Mouse (Mus musculus) hindbrain, embryonic 10.5 days (tissue): ENCODE results near the gene Cald1. TPM values are rescaled to one million over a fixed set of nuclear protein-coding genes. Genes with fewer than 3 reads are reported as not detected.

Experiments
- DNase-seq: peaks from one replicate; pipeline ENCODE4 v3.0.0-alpha.2; 2017; ENCODE audit warnings: low spot score
- H3K27ac ChIP-seq: fragments of 300-500 bp; sonication (generic); 2 replicates; pipeline ENCODE4 v1.5.1; 2016; ENCODE audit warnings: mild to moderate bottlenecking, moderate library complexity
- H3K27me3 ChIP-seq: fragments of 300-500 bp; sonication (generic); 2 replicates; pipeline ENCODE4 v1.6.1; 2016; ENCODE audit warnings: mild to moderate bottlenecking; ENCODE audit not compliant: poor library complexity, insufficient read depth, severe bottlenecking
- H3K36me3 ChIP-seq: fragments of 300-500 bp; sonication (generic); 2 replicates; pipeline ENCODE4 v1.6.1; 2016; ENCODE audit warnings: mild to moderate bottlenecking, moderate library complexity
- H3K4me1 ChIP-seq: fragments of 300-500 bp; sonication (generic); replicated peaks from 2 replicates; pipeline ENCODE4 v1.6.1; 2016; ENCODE audit warnings: mild to moderate bottlenecking
- H3K4me3 ChIP-seq: fragments of 300-500 bp; sonication (generic); 2 replicates; pipeline ENCODE4 v1.5.1; 2016; ENCODE audit warnings: mild to moderate bottlenecking, moderate library complexity
- H3K9me3 ChIP-seq: fragments of 300-500 bp; sonication (generic); 2 replicates; pipeline ENCODE4 v1.6.1; 2016; ENCODE audit warnings: mild to moderate bottlenecking, moderate library complexity
- WGBS: fragments of 180-500 bp; shearing (Covaris S2); methylation state at CpG from one replicate; pipeline ENCODE4 v1.1.7; 2016; 5-methylcytosine and 5-hydroxymethylcytosine counted together
- polyA plus RNA-seq: library from polyadenylated mRNA; unstranded; fragments of >200 nt; fragmentation: Nextera tagmentation; extraction: Ambion mirVana; gene quantifications from 2 replicates; pipeline ENCODE4 v1.2.1, GENCODE M21; 2016

The Cald1 gene
- polyA plus RNA-seq, 1 experiment from 2014 or later = 117 TPM

GRCm38 (mm10) chr6:34716888-34717635 lies 118.8 kb downstream of the Cald1 start:
- H3K36me3 ChIP-seq = no peaks in the 10 kb centered on the region
- H3K27ac ChIP-seq = peak overlapping the region; percentile 50
- H3K4me1 ChIP-seq = peaks cover 42% of the 10 kb centered on the region
- no peaks in the 10 kb centered on the region for H3K9me3 ChIP-seq
- WGBS = 27% methylated on average over 3 of the region's 3 CpGs
- DNase-seq = peak; percentile 9
- H3K27me3 ChIP-seq = no peaks in the 10 kb centered on the region
- no peak overlapping the region for H3K4me3 ChIP-seq

DNA sequence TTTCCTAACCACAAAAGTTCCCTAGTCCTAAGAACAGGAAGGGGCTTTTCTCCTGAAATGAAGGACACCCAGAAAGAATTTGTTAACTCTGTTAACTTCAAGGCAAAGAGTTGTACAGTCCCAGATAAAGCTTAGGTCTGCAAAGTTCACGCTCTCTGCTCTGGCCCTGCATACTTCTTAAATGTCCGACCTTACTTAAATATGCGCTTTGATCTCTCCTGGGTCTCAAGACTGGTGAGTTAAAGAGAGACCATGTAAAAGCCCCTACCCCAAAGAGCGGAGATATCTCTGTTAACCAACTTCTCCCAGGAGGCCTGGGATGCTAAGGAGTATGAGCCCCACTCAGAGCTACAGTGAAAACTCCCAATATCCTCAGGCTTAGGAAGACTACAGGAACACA lies 119.4 kb downstream of the Cald1 start:
- Histone ChIP-seq H3K36me3 (no peaks in the 10 kb centered on the region), H3K9me3 (no peaks in the 10 kb centered on the region), H3K4me1 (peaks cover 43% of the 10 kb centered on the region), H3K27ac (no peak overlapping the region), H3K27me3 (no peaks in the 10 kb centered on the region), H3K4me3 (no peak overlapping the region)
- WGBS = 72% methylated on average over 4 of the region's 4 CpGs
- no peak for DNase-seq

DNA sequence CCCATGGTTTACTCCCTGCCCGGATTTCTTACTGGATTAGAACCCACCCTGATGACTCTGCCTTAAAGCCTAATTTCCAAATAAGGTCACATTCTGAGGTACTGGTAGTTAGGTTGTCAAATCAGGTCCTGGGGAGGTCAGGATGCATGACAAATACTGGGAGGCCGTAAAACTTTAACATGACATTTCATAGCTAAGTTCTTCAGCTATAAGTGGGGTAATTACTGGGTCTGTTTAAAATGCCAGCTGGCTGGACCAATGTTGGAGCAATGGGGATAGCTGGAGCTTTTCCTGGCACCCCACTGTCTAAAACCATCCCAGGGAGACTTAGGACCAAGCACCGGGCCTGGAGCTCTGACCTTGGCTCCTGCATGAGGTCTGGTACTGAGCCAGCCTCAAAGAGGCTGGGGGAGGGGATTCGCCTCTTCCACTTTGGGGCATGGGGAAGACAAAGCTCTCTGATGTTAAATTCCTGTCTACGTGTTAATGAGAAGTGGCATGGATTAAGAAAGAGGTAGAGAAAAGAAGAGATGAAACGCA lies 120.9 kb downstream of the Cald1 start:
- Histone ChIP-seq H3K9me3 (peaks cover 1% of the 10 kb centered on the region; the same call in 1 of the 2 replicates), H3K27me3 (no peaks in the 10 kb centered on the region), H3K36me3 (0 out of 2 replicates have a peak, but pooled peaks cover 2% of the 10 kb centered on the region), H3K27ac (no peak overlapping the region), H3K4me1 (peaks cover 34% of the 10 kb centered on the region), H3K4me3 (no peak overlapping the region)
- WGBS = 69% methylated on average over 6 of the region's 6 CpGs
- DNase-seq = no peak

DNA sequence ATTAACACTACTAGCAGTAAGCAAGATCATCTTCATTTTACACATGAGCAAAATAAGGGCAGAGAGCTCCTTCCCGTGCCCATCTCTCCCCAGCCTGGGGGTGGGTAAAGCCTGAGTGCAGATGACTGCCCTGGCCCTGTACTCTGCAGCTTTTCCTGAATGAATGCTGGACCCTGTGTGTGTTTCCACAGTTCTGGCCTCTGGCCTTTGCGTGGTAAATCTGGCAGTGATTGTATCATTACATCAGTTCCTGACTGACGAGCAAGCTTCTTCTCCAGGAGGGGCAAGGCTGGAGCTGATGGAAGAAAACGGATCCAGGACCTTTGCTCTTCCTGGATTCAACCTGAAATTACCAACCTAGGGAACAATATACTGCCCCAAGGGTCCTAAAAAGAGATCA lies 122.1 kb downstream of the Cald1 start:
- H3K27me3 ChIP-seq = no peaks in the 10 kb centered on the region
- H3K27ac ChIP-seq = no peak overlapping the region
- DNase-seq = no peak
- peaks cover 34% of the 10 kb centered on the region for H3K4me1 ChIP-seq
- H3K36me3 ChIP-seq = peaks cover 8% of the 10 kb centered on the region; the same call in 1 of the 2 replicates
- H3K4me3 ChIP-seq = no peak overlapping the region
- 79% methylated on average over 4 of the region's 4 CpGs for WGBS
- H3K9me3 ChIP-seq = peaks cover 7% of the 10 kb centered on the region

- no peak overlapping the region for H3K4me3 ChIP-seq
- 82% methylated on average over 6 of the region's 6 CpGs for WGBS
- H3K36me3 ChIP-seq = peaks cover 8% of the 10 kb centered on the region; the same call in 1 of the 2 replicates
- H3K27me3 ChIP-seq = no peaks in the 10 kb centered on the region
- no peak overlapping the region for H3K27ac ChIP-seq
- H3K4me1 ChIP-seq = peaks cover 36% of the 10 kb centered on the region
- H3K9me3 ChIP-seq = peaks cover 7% of the 10 kb centered on the region
- no peak for DNase-seq
Observed at GRCm38 (mm10) chr6:34721740-34722139, 123.4 kb downstream of the Cald1 start.

GRCm38 (mm10) chr6:34722660-34723059 lies 124.4 kb downstream of the Cald1 start:
- Histone ChIP-seq H3K36me3 (peaks cover 8% of the 10 kb centered on the region; the same call in 1 of the 2 replicates), H3K9me3 (peaks cover 7% of the 10 kb centered on the region), H3K27me3 (no peaks in the 10 kb centered on the region), H3K27ac (no peak overlapping the region), H3K4me1 (peaks cover 34% of the 10 kb centered on the region), H3K4me3 (no peak overlapping the region)
- no peak for DNase-seq
- WGBS = 90% methylated on average over 7 of the region's 7 CpGs

GRCm38 (mm10) chr6:34723250-34723904 lies 125.1 kb downstream of the Cald1 start:
- WGBS = 95% methylated on average over 10 of the region's 10 CpGs
- no peak overlapping the region for H3K27ac ChIP-seq
- H3K27me3 ChIP-seq = no peaks in the 10 kb centered on the region
- H3K9me3 ChIP-seq = peaks cover 7% of the 10 kb centered on the region
- peaks cover 30% of the 10 kb centered on the region for H3K4me1 ChIP-seq
- no peak overlapping the region for H3K4me3 ChIP-seq
- no peak for DNase-seq
- H3K36me3 ChIP-seq = peaks cover 8% of the 10 kb centered on the region; the same call in 1 of the 2 replicates

DNA sequence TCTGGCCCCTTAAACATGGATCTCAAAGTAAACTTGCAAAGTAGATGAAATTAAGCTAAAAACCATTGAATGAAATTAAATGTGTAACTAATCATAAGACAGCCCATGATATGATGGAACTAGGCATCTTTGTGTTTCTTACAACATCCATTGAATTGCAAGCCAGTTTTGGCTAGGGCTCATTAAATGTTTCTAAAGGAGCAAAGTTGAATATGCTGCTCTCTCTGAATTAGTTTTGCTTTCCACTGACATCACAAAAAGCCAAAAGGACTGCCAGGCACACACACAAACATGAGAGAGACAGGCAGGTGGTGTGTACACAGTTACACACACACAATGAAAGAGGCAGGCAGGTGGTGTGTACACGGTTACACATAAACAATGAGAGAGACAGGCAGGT lies 127.4 kb downstream of the Cald1 start:
- peaks cover 8% of the 10 kb centered on the region; the same call in 1 of the 2 replicates for H3K36me3 ChIP-seq
- DNase-seq = no peak
- no peak overlapping the region for H3K27ac ChIP-seq
- H3K4me1 ChIP-seq = peaks cover 35% of the 10 kb centered on the region
- peaks cover 7% of the 10 kb centered on the region for H3K9me3 ChIP-seq
- no peak overlapping the region for H3K4me3 ChIP-seq
- no peaks in the 10 kb centered on the region for H3K27me3 ChIP-seq
- 79% methylated on average over 1 of the region's 1 CpGs for WGBS

DNA sequence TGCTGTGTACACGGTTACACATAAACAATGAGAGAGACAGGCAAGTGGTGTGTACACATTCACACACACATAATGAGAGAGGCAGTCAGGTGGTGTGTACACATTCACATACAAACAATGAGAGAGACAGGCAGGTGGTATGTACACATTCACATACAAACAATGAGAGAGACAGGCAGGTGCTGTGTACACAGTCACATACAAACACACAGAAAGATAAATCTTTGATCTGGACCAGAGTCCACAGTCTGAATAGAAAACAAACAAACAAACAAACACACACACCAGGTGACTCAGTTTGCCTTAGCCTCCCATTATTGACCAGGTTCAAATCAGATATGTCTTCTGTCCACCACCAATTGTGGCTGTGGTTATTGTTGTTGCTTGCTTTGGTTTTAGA lies 127.8 kb downstream of the Cald1 start:
- Histone ChIP-seq H3K27me3 (no peaks in the 10 kb centered on the region), H3K4me3 (no peak overlapping the region), H3K4me1 (peaks cover 37% of the 10 kb centered on the region), H3K36me3 (peaks cover 8% of the 10 kb centered on the region; the same call in 1 of the 2 replicates), H3K27ac (no peak overlapping the region), H3K9me3 (peaks cover 7% of the 10 kb centered on the region)
- 85% methylated on average over 1 of the region's 1 CpGs for WGBS
- DNase-seq = no peak

DNA sequence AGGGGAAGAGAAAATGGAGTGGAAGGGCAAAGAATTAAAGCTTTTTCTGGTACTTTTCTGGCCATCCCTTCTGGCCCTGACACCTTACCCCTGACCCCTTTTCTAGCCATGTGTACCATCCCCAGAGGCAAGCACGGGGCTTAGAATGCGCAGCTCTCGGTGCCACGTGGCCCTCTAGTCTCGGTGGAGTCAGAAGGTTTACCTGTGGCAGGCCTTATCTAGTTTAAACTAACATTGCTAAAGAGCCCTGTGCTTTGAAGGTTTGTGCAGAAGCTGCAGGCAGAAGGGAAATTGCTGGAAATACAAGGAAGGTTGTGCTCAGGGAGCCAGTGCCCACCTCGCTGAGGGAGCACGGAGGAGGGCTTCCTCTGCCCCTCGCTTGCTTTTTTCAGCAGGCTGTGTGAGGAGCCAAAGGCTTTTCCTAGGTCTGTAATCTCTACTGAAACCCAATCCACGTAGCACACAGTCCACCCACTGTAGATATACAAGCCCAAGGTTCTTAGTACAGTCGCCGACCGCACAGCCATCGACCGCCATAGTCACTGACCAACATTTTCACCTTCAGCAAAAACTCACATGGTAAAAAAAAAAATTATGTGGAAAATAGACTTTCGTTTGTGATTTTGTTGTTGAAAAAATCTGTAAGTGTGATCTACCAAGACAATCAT lies 129.2 kb downstream of the Cald1 start:
- Histone ChIP-seq H3K27me3 (no peaks in the 10 kb centered on the region), H3K27ac (0 out of 2 replicates have a peak overlapping the region, but pooled peaks have one; percentile 16), H3K4me3 (no peak overlapping the region), H3K9me3 (peaks cover 7% of the 10 kb centered on the region), H3K36me3 (peaks cover 8% of the 10 kb centered on the region; the same call in 1 of the 2 replicates), H3K4me1 (peaks cover 38% of the 10 kb centered on the region)
- 88% methylated on average over 15 of the region's 15 CpGs for WGBS
- DNase-seq = no peak

DNA sequence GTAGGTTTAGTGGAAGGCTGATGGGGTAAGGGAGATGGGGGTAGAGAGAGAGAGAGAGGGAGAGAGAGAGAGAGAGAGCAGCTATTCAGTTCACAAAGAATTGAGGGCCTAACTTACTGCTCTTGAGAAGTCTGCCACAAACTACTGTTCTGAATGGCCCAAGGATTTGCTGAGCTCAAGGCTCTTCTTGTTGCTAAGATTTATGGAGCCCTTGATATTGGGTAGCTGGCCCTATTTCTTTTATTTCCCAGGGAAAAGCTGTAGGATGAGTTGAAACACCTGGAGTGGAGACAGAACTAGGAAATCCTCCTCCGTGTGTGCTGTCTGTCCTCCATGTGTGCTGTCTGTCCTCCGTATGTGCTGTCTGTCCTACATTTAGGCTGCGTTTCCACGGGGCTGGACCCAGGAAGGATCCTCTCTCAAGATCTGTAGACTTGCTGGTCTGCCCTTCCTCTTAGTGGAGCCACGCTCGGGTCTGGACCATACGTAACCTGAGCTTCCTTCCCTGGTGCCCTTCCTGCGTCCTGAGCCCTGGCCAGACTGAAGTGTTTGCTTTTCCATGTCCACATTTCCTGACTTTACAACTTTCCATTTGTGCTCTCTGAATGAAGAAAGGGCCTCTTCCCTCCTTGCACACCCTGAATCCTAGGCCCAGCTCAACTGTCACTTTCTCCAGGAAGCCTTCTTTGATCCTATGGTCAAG lies 131.3 kb downstream of the Cald1 start:
- peaks cover 2% of the 10 kb centered on the region; the same call in 1 of the 2 replicates for H3K36me3 ChIP-seq
- peaks cover 38% of the 10 kb centered on the region for H3K4me1 ChIP-seq
- H3K9me3 ChIP-seq = peaks cover 2% of the 10 kb centered on the region; the same call in 1 of the 2 replicates
- DNase-seq = no peak
- no peak overlapping the region for H3K4me3 ChIP-seq
- 80% methylated on average over 8 of the region's 8 CpGs for WGBS
- H3K27ac ChIP-seq = no peak overlapping the region
- no peaks in the 10 kb centered on the region for H3K27me3 ChIP-seq

- Histone ChIP-seq H3K36me3 (no peaks in the 10 kb centered on the region), H3K27ac (no peak overlapping the region), H3K4me3 (no peak overlapping the region), H3K9me3 (no peaks in the 10 kb centered on the region), H3K27me3 (no peaks in the 10 kb centered on the region), H3K4me1 (peaks cover 35% of the 10 kb centered on the region)
- no peak for DNase-seq
- WGBS = 81% methylated on average over 6 of the region's 6 CpGs
Observed at GRCm38 (mm10) chr6:34731007-34731406, 132.7 kb downstream of the Cald1 start.
